ENCODE assay signal across 12 mouse cellular contexts in the genomic region with DNA sequence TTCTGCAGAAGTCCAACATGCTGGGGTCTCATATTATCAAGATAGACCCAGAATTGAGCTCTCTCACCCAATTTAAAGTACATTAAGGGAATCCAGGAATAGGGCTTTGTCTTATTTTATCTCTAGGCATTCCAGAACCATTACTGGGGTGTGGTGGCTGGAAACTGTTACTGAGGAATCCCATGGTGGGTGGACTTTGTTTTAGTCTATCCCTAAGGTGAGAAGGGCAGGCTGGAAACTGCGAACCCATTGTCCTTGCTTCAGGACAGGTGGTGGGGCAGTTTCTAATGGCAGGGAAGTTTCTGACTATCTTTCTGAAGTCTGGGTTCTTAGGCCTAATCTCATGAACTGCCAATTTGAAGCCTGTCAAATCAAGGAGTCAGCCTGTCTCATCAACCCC. TPM values are rescaled to one million over a fixed set of nuclear protein-coding genes. Genes with fewer than 3 reads are reported as not detected.
"Had no signal": no experiment of that assay in that cellular context is flagged by ENCODE, and none has a peak within 500 bp of the region (broad histone marks: within the 10 kb centered on the region; RNA-seq: fewer than 3 reads in every experiment).

No protein-coding gene starts in this region.

RNA-seq across cellular contexts. Expression of a gene that starts 26.2 kb away (rescaled TPM):
- polyA plus RNA-seq: neural tube, embryonic 13.5 days; neural tube, embryonic 14.5 days; neural tube, embryonic 15.5 days; small intestine, adult 2 months; spleen, adult 2 months; stomach, embryonic 14.5 days; stomach, embryonic 15.5 days; stomach, embryonic 16.5 days; stomach, postnatal 0 days; thymus, adult 2 months; thymus, postnatal 0 days; urinary bladder, adult 2 months had no signal

RNA-seq across cellular contexts. Expression of a gene that starts 50.1 kb away (rescaled TPM):
- polyA plus RNA-seq: neural tube, embryonic 13.5 days; small intestine, adult 2 months; spleen, adult 2 months; thymus, adult 2 months had no signal
